Mouse (Mus musculus): Measurements from ENCODE around the gene Selenbp2. TPM values are rescaled to one million over a fixed set of nuclear protein-coding genes. Genes with fewer than 3 reads are reported as not detected.
"Not testable (repeated sequence)": the region's sequence is repeated elsewhere in the genome, so short reads cannot be mapped to it uniquely, and the experiment has no call there.

Selenbp2 gene
- polyA plus RNA-seq, 1 experiment, result not detected

GRCm38 (mm10) chr3:94702163-94702810, 8.9 kb downstream of the Selenbp2 start:
- not testable (repeated sequence) for H3K4me1 ChIP-seq (ENCODE audit: control insufficient read depth, insufficient read depth, low read length); H3K4me3 ChIP-seq (replicated peaks; ENCODE audit: control insufficient read depth, low read depth, low read length)
- 56% methylated on average over 7 of the region's 7 CpGs for WGBS
- H3K27ac ChIP-seq (ENCODE audit: control insufficient read depth, insufficient read depth, low read depth, low read length, poor library complexity), result peak overlapping the region; percentile 64

GRCm38 (mm10) chr3:94702856-94703255, 9.5 kb downstream of the Selenbp2 start:
- peaks cover 3% of the 10 kb centered on the region for H3K4me1 ChIP-seq (ENCODE audit: control insufficient read depth, insufficient read depth, low read length)
- WGBS, result 70% methylated on average over 3 of the region's 3 CpGs
- H3K4me3 ChIP-seq (replicated peaks; ENCODE audit: control insufficient read depth, low read depth, low read length), result no peak overlapping the region
- peak overlapping the region; percentile 64; the same call in 1 of the 2 replicates for H3K27ac ChIP-seq (ENCODE audit: control insufficient read depth, insufficient read depth, low read depth, low read length, poor library complexity)
- no peak for TF ChIP-seq CTCF (IDR thresholded peaks at IDR 0.05; ENCODE audit: control insufficient read depth, insufficient read depth, low read length)
- no peak for TF ChIP-seq POLR2A (IDR thresholded peaks at IDR 0.05; ENCODE audit: borderline replicate concordance, control insufficient read depth, low read depth, low read length)

DNA sequence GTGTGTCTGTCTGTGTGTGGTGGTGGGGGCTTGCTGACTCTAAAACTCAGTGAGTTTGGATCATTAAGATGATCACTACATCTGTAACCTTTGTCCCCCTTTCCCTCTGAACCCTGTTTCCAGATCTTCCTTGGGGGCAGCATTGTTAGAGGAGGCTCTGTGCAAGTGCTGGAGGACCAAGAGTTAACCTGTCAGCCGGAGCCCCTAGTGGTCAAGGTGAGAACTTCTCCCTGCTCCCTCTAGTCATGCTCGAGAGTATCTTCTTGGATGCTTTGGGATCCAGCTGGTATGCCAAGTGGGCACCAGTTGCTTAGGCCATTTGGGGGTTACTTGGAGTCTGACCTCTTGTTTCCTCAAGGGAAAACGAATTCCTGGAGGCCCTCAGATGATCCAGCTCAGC, 10.0 kb downstream of the Selenbp2 start:
- not testable (repeated sequence) for H3K27ac ChIP-seq (ENCODE audit: control insufficient read depth, insufficient read depth, low read depth, low read length, poor library complexity); H3K4me1 ChIP-seq (ENCODE audit: control insufficient read depth, insufficient read depth, low read length); H3K4me3 ChIP-seq (replicated peaks; ENCODE audit: control insufficient read depth, low read depth, low read length)
- TF ChIP-seq CTCF (IDR thresholded peaks at IDR 0.05; ENCODE audit: control insufficient read depth, insufficient read depth, low read length), result peak; percentile 41; the same call in 1 of the 2 replicates
- WGBS, result 11% methylated on average over 3 of the region's 3 CpGs

GRCm38 (mm10) chr3:94710591-94710990, 17.2 kb downstream of the Selenbp2 start:
- not testable (repeated sequence) for H3K4me1 ChIP-seq (ENCODE audit: control insufficient read depth, insufficient read depth, low read length); H3K27ac ChIP-seq (ENCODE audit: control insufficient read depth, insufficient read depth, low read depth, low read length, poor library complexity); H3K4me3 ChIP-seq (replicated peaks; ENCODE audit: control insufficient read depth, low read depth, low read length)

DNA sequence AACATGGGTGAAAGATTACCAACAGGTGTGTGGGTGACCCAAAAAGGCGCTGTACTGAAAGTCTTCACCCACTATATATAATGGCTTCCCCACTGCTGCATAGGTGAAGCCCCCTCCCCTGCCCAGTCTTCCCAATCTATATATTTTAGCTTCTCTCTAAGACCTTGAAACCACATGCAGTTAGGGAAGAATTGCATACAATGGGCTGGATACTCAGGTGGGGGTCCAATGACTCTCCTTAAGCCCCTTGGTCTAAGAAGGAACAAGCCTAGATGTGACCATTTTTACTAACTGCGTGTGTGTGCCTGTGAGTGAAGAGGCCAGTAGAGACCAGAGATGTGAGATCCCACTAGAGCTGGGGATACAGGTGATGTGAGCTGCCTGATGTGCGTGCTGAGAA, 20.1 kb downstream of the Selenbp2 start:
- not testable (repeated sequence) for H3K4me3 ChIP-seq (replicated peaks; ENCODE audit: control insufficient read depth, low read depth, low read length); H3K27ac ChIP-seq (ENCODE audit: control insufficient read depth, insufficient read depth, low read depth, low read length, poor library complexity); H3K4me1 ChIP-seq (ENCODE audit: control insufficient read depth, insufficient read depth, low read length)
- WGBS, result 79% methylated on average over 3 of the region's 3 CpGs

GRCm38 (mm10) chr3:94718253-94718652, 24.9 kb downstream of the Selenbp2 start:
- WGBS, result 73% methylated on average over 1 of the region's 1 CpGs
- H3K27ac ChIP-seq (ENCODE audit: control insufficient read depth, insufficient read depth, low read depth, low read length, poor library complexity); H3K4me3 ChIP-seq (replicated peaks; ENCODE audit: control insufficient read depth, low read depth, low read length); H3K4me1 ChIP-seq (ENCODE audit: control insufficient read depth, insufficient read depth, low read length): not testable (repeated sequence)

GRCm38 (mm10) chr3:94723637-94724036, 30.3 kb downstream of the Selenbp2 start:
- not testable (repeated sequence) for H3K4me1 ChIP-seq (ENCODE audit: control insufficient read depth, insufficient read depth, low read length); H3K4me3 ChIP-seq (replicated peaks; ENCODE audit: control insufficient read depth, low read depth, low read length); H3K27ac ChIP-seq (ENCODE audit: control insufficient read depth, insufficient read depth, low read depth, low read length, poor library complexity)
- WGBS, result 21% methylated on average over 2 of the region's 2 CpGs

GRCm38 (mm10) chr3:94745691-94746090, 52.3 kb downstream of the Selenbp2 start:
- H3K4me1 ChIP-seq (ENCODE audit: control insufficient read depth, insufficient read depth, low read length), result no peaks in the 10 kb centered on the region
- H3K27ac ChIP-seq (ENCODE audit: control insufficient read depth, insufficient read depth, low read depth, low read length, poor library complexity), result no peak overlapping the region
- no peak overlapping the region for H3K4me3 ChIP-seq (replicated peaks; ENCODE audit: control insufficient read depth, low read depth, low read length)
- TF ChIP-seq CTCF (IDR thresholded peaks at IDR 0.05; ENCODE audit: control insufficient read depth, insufficient read depth, low read length), result no peak
- no peak for TF ChIP-seq POLR2A (IDR thresholded peaks at IDR 0.05; ENCODE audit: borderline replicate concordance, control insufficient read depth, low read depth, low read length)
- WGBS, result 92% methylated on average over 17 of the region's 17 CpGs

Other genes with a start within 250 kb of the Selenbp2 start
- gene Oaz3, start 249.6 kb upstream of the Selenbp2 start, polyA plus RNA-seq (2011; ENCODE audit: insufficient read depth, insufficient read length, low replicate concordance, missing spikeins), result 1.2 and 1.7 TPM in 2 replicates
- gene Celf3, start 215.3 kb upstream of the Selenbp2 start, polyA plus RNA-seq (2011; ENCODE audit: insufficient read depth, insufficient read length, low replicate concordance, missing spikeins), result 0.61 TPM in 1 of 2 replicates, not detected in the other
- gene Riiad1, start 213.2 kb upstream of the Selenbp2 start, polyA plus RNA-seq (2011; ENCODE audit: insufficient read depth, insufficient read length, low replicate concordance, missing spikeins), result 3.5 and 13.6 TPM in 2 replicates
- 13.9 and 14.1 TPM in 2 replicates for gene Snx27, start 110.8 kb upstream of the Selenbp2 start, polyA plus RNA-seq (2011; ENCODE audit: insufficient read depth, insufficient read length, low replicate concordance, missing spikeins)
- not detected in 2 replicates for gene Gm10972, start 50.4 kb upstream of the Selenbp2 start, polyA plus RNA-seq (2011; ENCODE audit: insufficient read depth, insufficient read length, low replicate concordance, missing spikeins)
- 3.8 and 7.4 TPM in 2 replicates for gene Tuft1, start 34.7 kb upstream of the Selenbp2 start, polyA plus RNA-seq (2011; ENCODE audit: insufficient read depth, insufficient read length, low replicate concordance, missing spikeins)
- gene Cgn, start 92.9 kb downstream of the Selenbp2 start, polyA plus RNA-seq (2011; ENCODE audit: insufficient read depth, insufficient read length, low replicate concordance, missing spikeins), result 0.22 and 1.00 TPM in 2 replicates
- 10.3 and 16.8 TPM in 2 replicates for gene Pogz, start 144.0 kb downstream of the Selenbp2 start, polyA plus RNA-seq (2011; ENCODE audit: insufficient read depth, insufficient read length, low replicate concordance, missing spikeins)
- gene Psmb4, start 193.4 kb downstream of the Selenbp2 start, polyA plus RNA-seq (2011; ENCODE audit: insufficient read depth, insufficient read length, low replicate concordance, missing spikeins), result 291 and 443 TPM in 2 replicates
- gene Selenbp1, start 239.5 kb downstream of the Selenbp2 start, polyA plus RNA-seq (2011; ENCODE audit: insufficient read depth, insufficient read length, low replicate concordance, missing spikeins), result 30.8 and 35.6 TPM in 2 replicates